Mouse (Mus musculus): Measurements from ENCODE around the gene Rad21l.

DNA sequence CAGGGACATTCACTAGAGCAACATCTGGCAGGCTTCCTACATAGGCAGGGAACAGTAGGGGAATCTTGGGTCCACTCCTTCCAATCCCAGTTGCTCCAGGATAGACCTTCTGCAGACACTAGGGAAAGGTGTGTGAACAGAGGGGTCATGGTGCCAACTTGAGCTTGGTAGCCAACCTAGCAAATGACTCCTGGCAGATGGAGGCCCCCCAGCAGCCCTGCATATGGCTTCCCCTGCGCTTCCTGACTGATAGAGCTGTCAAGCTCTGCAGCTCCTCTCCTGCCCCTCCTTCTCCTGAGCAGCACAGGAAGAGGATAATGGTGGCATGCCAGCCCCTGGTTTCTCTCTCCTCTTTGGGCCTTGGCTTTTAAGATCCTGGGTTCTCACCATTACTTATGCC is 59.9 kb downstream of the Rad21l start:
- TF ChIP-seq CTCF (IDR thresholded peaks at IDR 0.05), result no peak
- TF ChIP-seq EP300 (IDR thresholded peaks at IDR 0.05), result no peak

All from lung, postnatal 0 days (tissue).